Mouse (Mus musculus) bone marrow macrophage, adult 2 months (primary cell): ENCODE data around the gene Dtd1. TPM values are rescaled to one million over a fixed set of nuclear protein-coding genes. Genes with fewer than 3 reads are reported as not detected.
"Not testable (repeated sequence)": the region's sequence is repeated elsewhere in the genome, so short reads cannot be mapped to it uniquely, and the experiment has no call there.

ENCODE experiments used
- H3K27ac ChIP-seq: 2 replicates; pipeline ENCODE4 v1.5.1; 2012; ENCODE audit warnings: low read depth, low read length; ENCODE audit not compliant: insufficient read depth
- H3K4me1 ChIP-seq: 2 replicates; pipeline ENCODE4 v1.6.1; 2012; ENCODE audit warnings: low read length; ENCODE audit not compliant: control insufficient read depth, insufficient read depth
- H3K4me3 ChIP-seq: 2 replicates; pipeline ENCODE4 v1.5.1; 2012; ENCODE audit warnings: mild to moderate bottlenecking, low read length, moderate library complexity; ENCODE audit not compliant: insufficient read depth
- CTCF ChIP-seq: IDR thresholded peaks from 2 replicates; pipeline ENCODE4 v1.5.1; 2012; ENCODE audit warnings: low read depth, mild to moderate bottlenecking, low read length, moderate library complexity
- POLR2A ChIP-seq: IDR thresholded peaks from 2 replicates; pipeline ENCODE4 v1.6.1; 2012; ENCODE audit warnings: mild to moderate bottlenecking, low read depth, low read length, borderline replicate concordance
- polyA plus RNA-seq: library from polyadenylated mRNA; stranded (reverse); fragments of >200 nt; gene quantifications from 2 replicates; pipeline ENCODE4 v1.2.4, GENCODE M21; 2012; ENCODE audit not compliant: missing spikeins, insufficient read depth, insufficient read length

Gene Dtd1
- 9.0 and 10.8 TPM in 2 replicates for polyA plus RNA-seq

DNA sequence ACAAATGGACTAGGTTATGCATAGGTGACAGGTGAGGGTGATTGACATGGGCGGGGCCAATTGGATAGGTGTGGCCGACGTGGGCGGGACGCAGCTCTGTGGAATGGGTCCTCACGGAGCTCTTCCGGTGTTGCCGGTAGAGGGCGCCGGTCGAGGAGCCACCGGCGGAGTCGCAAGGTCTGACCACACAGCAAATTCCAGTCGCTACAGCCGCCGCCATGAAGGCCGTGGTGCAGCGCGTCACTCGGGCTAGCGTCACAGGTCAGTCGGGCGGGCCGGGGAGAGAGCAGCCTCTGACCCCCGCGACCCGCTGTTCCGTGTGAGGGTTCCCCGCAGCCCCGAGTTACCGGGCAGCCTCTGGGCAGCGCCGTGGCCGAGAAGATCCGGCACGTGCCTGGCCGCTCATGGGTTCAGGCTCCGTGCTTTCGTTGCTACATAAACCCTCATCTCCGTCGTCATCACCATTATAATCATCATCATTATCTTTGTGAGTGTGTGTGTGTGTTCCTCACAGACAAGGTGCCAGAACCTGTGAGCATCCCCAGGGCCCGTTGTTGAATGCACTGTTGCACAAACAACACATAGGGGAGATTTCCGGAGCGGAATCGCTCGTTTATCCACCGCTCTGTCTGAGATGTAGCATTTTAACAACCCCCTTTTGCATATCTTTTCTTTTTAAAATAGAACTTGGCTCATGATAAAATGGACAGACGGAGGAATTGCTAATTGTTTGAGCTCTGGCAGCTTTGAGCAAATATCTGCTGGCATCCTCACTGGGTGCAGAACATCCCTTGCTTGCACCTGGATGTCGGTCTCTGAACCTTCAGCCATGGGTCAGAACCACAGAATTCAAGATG lies at the start of gene Dtd1:
Gene Dtd1 (plus strand): TSS at position 67 of the 857 bp plus-strand sequence.
- peak within 1 kb of the TSS; percentile 94 for H3K4me3 ChIP-seq
- no peak for TF ChIP-seq CTCF
- TF ChIP-seq POLR2A: no peak
- no peak within 1 kb of the TSS for H3K27ac ChIP-seq
- H3K4me1 ChIP-seq: no peaks in the 10 kb centered on the region; the same call in 1 of the 2 replicates

DNA sequence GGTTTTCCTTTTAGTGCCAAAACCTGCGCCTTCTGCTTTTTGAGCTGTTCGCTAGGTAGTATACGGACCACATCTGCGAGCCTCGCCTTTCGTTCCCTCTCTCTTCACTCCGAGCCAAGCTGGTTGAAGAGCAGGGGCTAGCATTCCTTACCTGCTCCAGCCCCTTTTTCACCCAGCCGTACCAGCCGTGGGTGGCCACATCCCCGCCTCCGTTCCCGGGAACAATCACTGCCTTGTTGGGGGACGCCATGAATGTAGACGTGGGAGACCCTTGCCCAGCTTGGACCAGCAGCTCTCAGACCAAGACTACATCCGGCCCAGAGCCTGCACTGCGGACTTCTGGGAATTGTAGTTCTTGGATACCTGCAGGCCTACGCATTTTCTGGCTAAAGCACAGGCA lies 49.2 kb upstream of the Dtd1 start, which contains the start of gene Rbbp9:
Gene Rbbp9 (minus strand): TSS at position 341 of the 400 bp plus-strand sequence.
- TF ChIP-seq CTCF (no peak), POLR2A (no peak)
- Histone ChIP-seq H3K4me3 (peak within 1 kb of the TSS; percentile 82), H3K4me1 (peaks cover 3% of the 10 kb centered on the region; the same call in 1 of the 2 replicates), H3K27ac (no peak within 1 kb of the TSS)

DNA sequence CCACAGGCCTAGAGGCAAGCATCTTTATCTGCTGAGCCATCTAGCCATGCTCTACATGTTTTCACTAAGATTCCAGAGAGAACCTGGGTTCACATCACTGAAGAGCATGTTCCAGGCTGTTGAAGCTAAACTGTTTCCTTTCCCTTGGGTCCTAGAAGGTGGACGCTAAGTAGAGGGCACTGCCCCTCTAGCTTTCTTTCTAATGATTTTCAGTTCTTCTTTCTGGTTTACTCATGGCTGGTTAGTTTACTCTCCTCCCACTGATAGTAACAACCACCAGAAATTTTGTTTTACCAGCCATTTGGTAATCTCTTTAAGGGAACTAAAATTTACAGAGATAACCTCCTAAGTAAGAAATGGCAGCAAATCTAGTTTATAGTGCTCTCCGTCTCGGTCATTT lies 45.8 kb upstream of the Dtd1 start:
- H3K27ac ChIP-seq: no peak overlapping the region
- TF ChIP-seq POLR2A: no peak
- no peak for TF ChIP-seq CTCF
- no peak overlapping the region for H3K4me3 ChIP-seq
- peaks cover 12% of the 10 kb centered on the region for H3K4me1 ChIP-seq

DNA sequence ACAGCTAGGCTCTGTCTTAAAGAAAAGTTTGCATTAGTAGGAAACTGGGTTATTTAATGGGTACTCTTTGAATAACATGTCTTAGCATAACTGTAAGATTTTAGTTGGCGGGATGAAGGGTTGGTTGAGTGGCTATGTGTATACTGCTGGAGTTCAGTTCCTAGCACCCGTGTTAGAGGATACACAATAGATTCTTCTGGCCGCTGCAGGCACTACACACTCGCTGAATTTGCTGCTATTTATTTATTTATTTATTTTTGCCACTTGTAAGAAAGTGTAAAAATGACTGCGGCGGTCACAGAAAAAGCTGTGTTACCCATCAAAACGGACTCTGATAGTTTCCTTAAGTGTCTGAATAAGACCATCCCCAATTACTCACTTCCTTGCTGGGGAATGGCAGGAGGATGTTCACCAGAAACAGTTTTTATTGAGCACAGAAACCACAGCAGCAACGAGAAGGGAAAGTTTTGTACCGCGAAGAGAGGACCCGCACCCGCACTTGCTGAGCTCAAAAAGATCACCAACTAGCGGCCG lies 44.3 kb upstream of the Dtd1 start:
- Histone ChIP-seq H3K4me1 (peaks cover 9% of the 10 kb centered on the region), H3K4me3 (peak overlapping the region; percentile 94), H3K27ac (peak overlapping the region; percentile 78)
- TF ChIP-seq CTCF: no peak
- no peak for TF ChIP-seq POLR2A

DNA sequence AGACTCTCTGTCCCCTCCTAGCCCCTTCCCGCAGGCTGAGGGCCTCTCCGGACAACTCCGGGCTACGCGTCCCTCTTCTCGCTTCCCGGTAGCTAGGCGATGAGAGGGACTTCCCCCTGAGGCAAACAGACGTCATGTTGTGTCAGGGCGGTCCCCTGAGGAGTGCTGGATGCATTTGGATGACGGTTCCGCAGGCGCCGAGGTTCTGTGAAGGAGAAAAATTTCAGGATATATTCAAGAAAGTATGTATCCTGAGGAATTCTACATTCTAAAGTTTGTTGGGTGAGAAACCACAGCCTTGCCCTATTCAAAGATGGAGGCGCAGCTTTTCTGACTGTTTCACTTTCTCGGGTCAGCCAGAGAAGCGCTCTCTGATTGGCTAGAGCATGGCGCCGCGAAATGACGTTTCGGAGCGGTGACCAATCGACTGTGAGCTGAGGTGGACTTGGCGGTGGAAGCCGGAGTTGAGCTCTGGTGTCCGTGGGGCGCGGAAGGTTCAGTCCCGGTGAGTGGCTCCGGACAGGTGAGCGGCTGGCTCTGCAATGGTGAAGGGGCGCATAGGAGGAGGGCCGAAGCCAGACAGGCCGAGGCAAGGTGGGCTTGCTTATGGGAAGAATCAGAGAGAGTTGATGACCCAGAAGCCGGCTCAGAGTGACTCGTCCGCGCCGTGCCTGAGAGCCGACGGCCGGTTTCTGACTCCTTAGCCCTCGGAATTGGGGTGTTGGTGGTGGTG lies 43.7 kb upstream of the Dtd1 start, which contains the start of gene Sec23b:
Gene Sec23b (plus strand): TSS at position 410 of the 733 bp plus-strand sequence.
- TF ChIP-seq POLR2A (no peak), CTCF (no peak)
- H3K27ac ChIP-seq: peak within 1 kb of the TSS; percentile 78
- H3K4me1 ChIP-seq: peaks cover 9% of the 10 kb centered on the region
- peak within 1 kb of the TSS; percentile 94 for H3K4me3 ChIP-seq

- TF ChIP-seq POLR2A (no peak), CTCF (peak; percentile 23; the same call in 1 of the 2 replicates)
- Histone ChIP-seq H3K4me3 (no peak overlapping the region), H3K27ac (no peak overlapping the region), H3K4me1 (no peaks in the 10 kb centered on the region)
Observed at GRCm38 (mm10) chr2:144588723-144589122, 11.0 kb upstream of the Dtd1 start.

GRCm38 (mm10) chr2:144593036-144593435 lies 6.7 kb upstream of the Dtd1 start:
- H3K27ac ChIP-seq, H3K4me1 ChIP-seq, H3K4me3 ChIP-seq: not testable (repeated sequence)

GRCm38 (mm10) chr2:144593951-144594651 lies 5.6 kb upstream of the Dtd1 start, which contains the start of gene Smim26:
Smim26 (plus strand) TSS chr2:144594054.
- Histone ChIP-seq H3K4me1 (peaks cover 2% of the 10 kb centered on the region), H3K27ac (no peak within 1 kb of the TSS), H3K4me3 (peak within 1 kb of the TSS; percentile 82)
- TF ChIP-seq POLR2A: no peak
- TF ChIP-seq CTCF: no peak

GRCm38 (mm10) chr2:144598006-144598405 lies 1.7 kb upstream of the Dtd1 start:
- TF ChIP-seq POLR2A (no peak), CTCF (no peak)
- no peak overlapping the region for H3K4me3 ChIP-seq
- H3K27ac ChIP-seq: no peak overlapping the region
- peaks cover 2% of the 10 kb centered on the region for H3K4me1 ChIP-seq
